Mouse (Mus musculus) liver, embryonic 14.5 days (tissue): ENCODE data around the gene Pm20d2.

Experiments
- CTCF ChIP-seq: IDR thresholded peaks from 2 replicates; pipeline ENCODE4 v1.5.1; 2016; ENCODE audit warnings: antibody characterized with exemption, low read depth, control low read depth
- EP300 ChIP-seq: IDR thresholded peaks from 2 replicates; pipeline ENCODE4 v1.6.1; 2016; ENCODE audit warnings: antibody characterized with exemption, low read depth

- peak; percentile 82 for TF ChIP-seq CTCF
- no peak for TF ChIP-seq EP300
These were observed 15.1 kb upstream of the Pm20d2 start for GRCm38 (mm10) chr4:33204682-33205081.
